Mouse (Mus musculus): ENCODE results near the gene Vgll3.

Vgll3 gene

GRCm38 (mm10) chr16:65814918-65815881 is at the start of gene Vgll3:
Vgll3 (plus strand) TSS chr16:65815257.
- DNase-seq = peak; percentile 3

- DNase-seq = no peak
Observed at GRCm38 (mm10) chr16:65765976-65766375, 49.1 kb upstream of the Vgll3 start.

- DNase-seq = no peak
Observed at GRCm38 (mm10) chr16:65785959-65786358, 29.1 kb upstream of the Vgll3 start.

- DNase-seq = no peak
Observed at GRCm38 (mm10) chr16:65816059-65816458, 1.0 kb downstream of the Vgll3 start.

- DNase-seq = no peak
Observed at GRCm38 (mm10) chr16:65818779-65819178, 3.7 kb downstream of the Vgll3 start.

- no peak for DNase-seq
Observed at GRCm38 (mm10) chr16:65820803-65821202, 5.7 kb downstream of the Vgll3 start.

GRCm38 (mm10) chr16:65823721-65824120 is 8.7 kb downstream of the Vgll3 start:
- DNase-seq = no peak

- DNase-seq = no peak
Observed at GRCm38 (mm10) chr16:65828141-65828565, 13.1 kb downstream of the Vgll3 start.

GRCm38 (mm10) chr16:65829096-65829495 is 14.0 kb downstream of the Vgll3 start:
- no peak for DNase-seq

- DNase-seq = no peak
Observed at GRCm38 (mm10) chr16:65834721-65835120, 19.7 kb downstream of the Vgll3 start.

GRCm38 (mm10) chr16:65850126-65850525 is 35.1 kb downstream of the Vgll3 start:
- DNase-seq = no peak

GRCm38 (mm10) chr16:65864471-65864870 is 49.4 kb downstream of the Vgll3 start:
- DNase-seq = no peak

- no peak for DNase-seq
Observed at GRCm38 (mm10) chr16:65867927-65868326, 52.9 kb downstream of the Vgll3 start.

- no peak for DNase-seq
Observed at GRCm38 (mm10) chr16:65868933-65869332, 53.9 kb downstream of the Vgll3 start.

- DNase-seq = no peak
Observed at GRCm38 (mm10) chr16:65888940-65889339, 73.9 kb downstream of the Vgll3 start.
